Mouse (Mus musculus) intestine, postnatal 0 days (tissue): ENCODE data around the gene Fam243. TPM values are rescaled to one million over a fixed set of nuclear protein-coding genes. Genes with fewer than 3 reads are reported as not detected.

Source experiments
- ATAC-seq: fragments of 200-750 bp; cut with Nextera tagmentation; 2 replicates; pipeline ENCODE4 v1.8.0; 2017; ENCODE audit warnings: mild to moderate bottlenecking, moderate TSS enrichment, moderate library complexity
- H3K27ac ChIP-seq: fragments of 300-500 bp; sonication (generic); 2 replicates; pipeline ENCODE4 v1.5.1; 2014; ENCODE audit warnings: mild to moderate bottlenecking, low read depth, low read length, moderate library complexity
- H3K27me3 ChIP-seq: fragments of 300-500 bp; sonication (generic); replicated peaks from 2 replicates; pipeline ENCODE4 v1.6.1; 2014; ENCODE audit warnings: low read length, mixed read lengths; ENCODE audit not compliant: control insufficient read depth, insufficient read depth
- H3K36me3 ChIP-seq: fragments of 300-500 bp; sonication (generic); 2 replicates; pipeline ENCODE4 v1.6.1; 2014; ENCODE audit warnings: mild to moderate bottlenecking, moderate library complexity; ENCODE audit not compliant: control insufficient read depth, insufficient read depth
- H3K4me1 ChIP-seq: fragments of 300-500 bp; sonication (generic); replicated peaks from 2 replicates; pipeline ENCODE4 v1.6.1; 2014; ENCODE audit warnings: antibody characterized with exemption, low read length, mixed read lengths; ENCODE audit not compliant: control insufficient read depth, insufficient read depth
- H3K4me2 ChIP-seq: fragments of 300-500 bp; sonication (generic); replicated peaks from 2 replicates; pipeline ENCODE4 v1.6.1; 2014; ENCODE audit warnings: low read depth, mild to moderate bottlenecking, moderate library complexity
- H3K4me3 ChIP-seq: fragments of 300-500 bp; sonication (generic); 2 replicates; pipeline ENCODE4 v1.5.1; 2014; ENCODE audit warnings: low read depth, low read length
- H3K9ac ChIP-seq: fragments of 300-500 bp; sonication (generic); 2 replicates; pipeline ENCODE4 v1.6.1; 2014; ENCODE audit warnings: mild to moderate bottlenecking, low read depth, low read length
- H3K9me3 ChIP-seq: fragments of 300-500 bp; sonication (generic); 2 replicates; pipeline ENCODE4 v1.6.1; 2016; ENCODE audit warnings: mixed run types; ENCODE audit not compliant: control insufficient read depth
- CTCF ChIP-seq: sonication (generic); IDR thresholded peaks from 2 replicates; pipeline ENCODE4 v1.5.1; 2016; ENCODE audit warnings: low read depth, mild to moderate bottlenecking, control low read depth, antibody characterized with exemption, moderate library complexity
- WGBS: fragments of 180-500 bp; shearing (Covaris S2); extraction: QIAGEN DNeasy Blood & Tissue Kit; methylation state at CpG from one replicate; pipeline ENCODE4 v1.1.7; 2014; 5-methylcytosine and 5-hydroxymethylcytosine counted together
- polyA plus RNA-seq: library from polyadenylated mRNA; unstranded; fragments of >200 nt; fragmentation: Nextera tagmentation; extraction: Ambion mirVana; gene quantifications from 2 replicates; pipeline ENCODE4 v1.2.1, GENCODE M21; 2015

The Fam243 gene
- polyA plus RNA-seq, 1 experiment from 2014 or later = not detected

- H3K27ac ChIP-seq = peak overlapping the region; percentile 9; the same call in 1 of the 2 replicates
- peak overlapping the region; percentile 78 for H3K4me2 ChIP-seq
- H3K9me3 ChIP-seq = no peaks in the 10 kb centered on the region
- WGBS = 0% methylated on average over 12 of the region's 12 CpGs
- peaks cover 9% of the 10 kb centered on the region; the same call in 1 of the 2 replicates for H3K36me3 ChIP-seq
- ATAC-seq = peak; percentile 44
- H3K9ac ChIP-seq = peak overlapping the region; percentile 61
- TF ChIP-seq CTCF = no peak
- no peaks in the 10 kb centered on the region for H3K27me3 ChIP-seq
- H3K4me1 ChIP-seq = 0 out of 2 replicates have a peak, but pooled peaks cover 6% of the 10 kb centered on the region
- H3K4me3 ChIP-seq = peak overlapping the region; percentile 74
Observed at GRCm38 (mm10) chr16:92301412-92301806, 19.8 kb downstream of the Fam243 start.

- 8% methylated on average over 32 of the region's 32 CpGs for WGBS
- Histone ChIP-seq H3K9me3 (no peaks in the 10 kb centered on the region), H3K27me3 (no peaks in the 10 kb centered on the region), H3K4me3 (peak within 1 kb of the TSS; percentile 74), H3K27ac (peak within 1 kb of the TSS; percentile 30; the same call in 1 of the 2 replicates), H3K9ac (peak within 1 kb of the TSS; percentile 61), H3K36me3 (peaks cover 4% of the 10 kb centered on the region; the same call in 1 of the 2 replicates), H3K4me2 (peak within 1 kb of the TSS; percentile 78), H3K4me1 (0 out of 2 replicates have a peak, but pooled peaks cover 6% of the 10 kb centered on the region)
- ATAC-seq = peak; percentile 87
- TF ChIP-seq CTCF = no peak
Observed at GRCm38 (mm10) chr16:92300649-92301411, 20.4 kb downstream of the Fam243 start, which contains the start of gene Smim11. Smim11 (plus strand) TSS chr16:92301286.

- Histone ChIP-seq H3K4me1 (no peaks in the 10 kb centered on the region), H3K4me3 (no peak overlapping the region), H3K4me2 (no peak overlapping the region), H3K27me3 (no peaks in the 10 kb centered on the region), H3K36me3 (no peaks in the 10 kb centered on the region), H3K27ac (no peak overlapping the region), H3K9me3 (no peaks in the 10 kb centered on the region), H3K9ac (no peak overlapping the region)
- no peak for TF ChIP-seq CTCF
- 63% methylated on average over 2 of the region's 2 CpGs for WGBS
- no peak for ATAC-seq
Observed at GRCm38 (mm10) chr16:92295328-92295727, 25.9 kb downstream of the Fam243 start.

- Histone ChIP-seq H3K9me3 (no peaks in the 10 kb centered on the region), H3K4me1 (no peaks in the 10 kb centered on the region), H3K27me3 (no peaks in the 10 kb centered on the region), H3K4me3 (no peak overlapping the region), H3K36me3 (no peaks in the 10 kb centered on the region), H3K27ac (no peak overlapping the region), H3K4me2 (no peak overlapping the region), H3K9ac (no peak overlapping the region)
- 34% methylated on average over 12 of the region's 12 CpGs for WGBS
- TF ChIP-seq CTCF = no peak
- ATAC-seq = no peak
Observed at GRCm38 (mm10) chr16:92294267-92294970, 26.8 kb downstream of the Fam243 start.

GRCm38 (mm10) chr16:92292101-92292500, 29.1 kb downstream of the Fam243 start, which contains the start of gene Kcne2:
Kcne2 (plus strand) TSS chr16:92292389.
- no peaks in the 10 kb centered on the region for H3K27me3 ChIP-seq
- no peak for TF ChIP-seq CTCF
- no peaks in the 10 kb centered on the region for H3K4me1 ChIP-seq
- no peak for ATAC-seq
- H3K4me2 ChIP-seq = no peak within 1 kb of the TSS
- H3K9ac ChIP-seq = no peak within 1 kb of the TSS
- no peaks in the 10 kb centered on the region for H3K36me3 ChIP-seq
- WGBS = 39% methylated on average over 10 of the region's 10 CpGs
- H3K4me3 ChIP-seq = no peak within 1 kb of the TSS
- H3K27ac ChIP-seq = no peak within 1 kb of the TSS
- H3K9me3 ChIP-seq = no peaks in the 10 kb centered on the region

GRCm38 (mm10) chr16:92290045-92290444, 31.2 kb downstream of the Fam243 start:
- Histone ChIP-seq H3K4me2 (no peak overlapping the region), H3K9ac (no peak overlapping the region), H3K27ac (no peak overlapping the region), H3K4me1 (no peaks in the 10 kb centered on the region), H3K4me3 (no peak overlapping the region), H3K36me3 (no peaks in the 10 kb centered on the region), H3K27me3 (no peaks in the 10 kb centered on the region), H3K9me3 (no peaks in the 10 kb centered on the region)
- ATAC-seq = no peak
- no peak for TF ChIP-seq CTCF
